16 mouse cellular contexts compared by ENCODE assay signal in the genomic region with DNA sequence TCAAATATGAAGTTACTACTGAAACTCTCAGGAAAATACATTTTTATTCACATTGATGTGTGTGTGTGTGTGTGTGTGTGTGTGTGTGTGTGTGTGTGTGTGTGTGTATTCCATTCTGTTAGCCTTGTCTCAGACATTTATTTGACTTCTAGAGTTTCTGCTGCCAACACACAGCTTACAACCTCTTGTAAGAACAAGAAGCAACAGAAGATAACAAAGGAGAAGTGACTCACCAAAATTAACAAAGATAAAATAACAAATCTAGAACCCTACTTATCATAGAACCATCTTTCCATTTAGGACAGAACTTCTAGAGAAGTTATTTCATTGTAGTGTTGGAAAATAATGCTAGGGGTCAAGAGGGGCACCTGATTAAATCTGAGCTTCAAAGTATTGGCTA.
DNase-seq lines count a peak whose midpoint lies in the region; TF ChIP-seq lines count a peak whose summit lies in the region.
"Had no signal": no experiment of that assay in that cellular context is flagged by ENCODE, and none has a peak within 500 bp of the region (broad histone marks: within the 10 kb centered on the region; RNA-seq: fewer than 3 reads in every experiment).

No protein-coding gene starts in this region.

- no peak overlapping the region for H3K4me3 ChIP-seq in MEL (ENCODE audit: control insufficient read depth in 1 of 2, insufficient read depth in 1 of 2, low read depth in 2 of 2, low read length in 2 of 2)

- no peak for TF ChIP-seq POLR2A in MEL (IDR thresholded peaks at IDR 0.05; ENCODE audit: control insufficient read depth in 1 of 2, insufficient read depth in 1 of 2, low read depth in 1 of 2, low read length in 2 of 2, poor library complexity in 1 of 2)

- H3K36me3 ChIP-seq in MEL (ENCODE audit: control insufficient read depth in 1 of 2, insufficient read depth in 2 of 2, low read length in 2 of 2): no peaks in the 10 kb centered on the region
- H3K36me3 ChIP-seq: G1E had no signal

- no peak for TF ChIP-seq CTCF in MEL (IDR thresholded peaks at IDR 0.05 in 2 of 3, conservative IDR thresholded peaks at IDR 0.05 in 1 of 3; ENCODE audit: control insufficient read depth in 1 of 3, insufficient read depth in 1 of 3, low read depth in 2 of 3, low read length in 3 of 3, poor library complexity in 1 of 3, severe bottlenecking in 1 of 3)

- H3K4me1 ChIP-seq in MEL (ENCODE audit: control insufficient read depth in 1 of 2, insufficient read depth in 2 of 2, low read length in 2 of 2): no peaks in the 10 kb centered on the region

- peak; percentile 27 for DNase-seq in MEL (ENCODE audit: low read depth, low spot score)
- DNase-seq in lung, postnatal 14 days: no peak
- DNase-seq: adrenal gland, adult 2 months; adrenal gland, adult 8-10 months; adrenal gland, postnatal 10 days; adrenal gland, postnatal 14 days; adrenal gland, postnatal 25 days; adrenal gland, postnatal 36 days; B cell, adult 2 months; cerebellum, adult 11 months; cerebellum, adult 11-12 months; cerebellum, adult 18-20 months; cerebellum, adult 2 months; cerebellum, adult 8-10 months had no signal

- no peak overlapping the region for H3K9ac ChIP-seq in MEL (ENCODE audit: control insufficient read depth, low read depth, low read length, poor library complexity, severe bottlenecking)

- no peaks in the 10 kb centered on the region for H3K27me3 ChIP-seq in MEL (ENCODE audit: control insufficient read depth in 1 of 2, insufficient read depth in 2 of 2, low read length in 2 of 2)
- H3K27me3 ChIP-seq: CH12.LX had no signal

- H3K79me2 ChIP-seq in MEL (ENCODE audit: control insufficient read depth, insufficient read depth, low read length, poor library complexity): no peaks in the 10 kb centered on the region

- no peaks in the 10 kb centered on the region for H3K9me3 ChIP-seq in MEL (replicated peaks; ENCODE audit: insufficient read depth, low read length)
- H3K9me3 ChIP-seq: G1E had no signal

- TF ChIP-seq RAD21 in MEL (IDR thresholded peaks at IDR 0.05; ENCODE audit: low read depth, low read length): no peak

- H3K27ac ChIP-seq in MEL (ENCODE audit: control insufficient read depth, low read depth, low read length): no peak overlapping the region

- TF ChIP-seq EP300 in MEL (IDR thresholded peaks at IDR 0.05; ENCODE audit: low read depth in 1 of 2, low read length in 2 of 2): peak; percentile 54 to 66; a peak in 3 of 4 replicates

TF ChIP-seq in MEL, 35 proteins besides CTCF, POLR2A, EP300 and RAD21:
- TF ChIP-seq SMC3 (IDR thresholded peaks at IDR 0.05; ENCODE audit: low read depth, low read length): no peak
- no peak for TF ChIP-seq E2F4 (IDR thresholded peaks at IDR 0.05; ENCODE audit: borderline replicate concordance, low read depth, low read length)
- 0 out of 2 replicates have a peak, but pooled peaks have one; percentile 31 for TF ChIP-seq GATA1 (IDR thresholded peaks at IDR 0.05; ENCODE audit: low read depth, low read length)
- TF ChIP-seq MAX (IDR thresholded peaks at IDR 0.05; ENCODE audit: low read length): no peak
- no peak for TF ChIP-seq TAL1 (IDR thresholded peaks at IDR 0.05; ENCODE audit: low read length)
- TF ChIP-seq USF1 (IDR thresholded peaks at IDR 0.05; ENCODE audit: low read depth, low read length): no peak
- TF ChIP-seq MYC (IDR thresholded peaks at IDR 0.05; ENCODE audit: low read depth, low read length): no peak
- no peak for TF ChIP-seq MEF2A (IDR thresholded peaks at IDR 0.05; ENCODE audit: extremely low read depth, insufficient replicate concordance, low read depth, low read length, poor library complexity, severe bottlenecking)
TF ChIP-seq in MEL: peak in this region for 1.
